Mouse (Mus musculus) C2C12 (cell line): Measurements from ENCODE around the gene Tmem204. TPM values are rescaled to one million over a fixed set of nuclear protein-coding genes. Genes with fewer than 3 reads are reported as not detected.

Experiments
- H3K27me3 ChIP-seq: one replicate; pipeline ENCODE4 v1.6.1; 2011; ENCODE audit not compliant: control insufficient read depth, insufficient read depth, insufficient read length
- H3K36me3 ChIP-seq: one replicate; pipeline ENCODE4 v1.6.1; 2011; ENCODE audit not compliant: control insufficient read depth, insufficient read depth
- H3K4me3 ChIP-seq: one replicate; pipeline ENCODE4 v1.5.1; 2011; ENCODE audit warnings: mild to moderate bottlenecking, control low read depth; ENCODE audit not compliant: poor library complexity, insufficient read depth, severe bottlenecking
- H3K79me2 ChIP-seq: one replicate; pipeline ENCODE4 v1.6.1; 2011; ENCODE audit not compliant: control insufficient read depth, insufficient read depth
- H3K79me3 ChIP-seq: one replicate; pipeline ENCODE4 v1.6.1; 2011; ENCODE audit warnings: low read depth, control low read depth
- H3ac ChIP-seq: one replicate; pipeline ENCODE3; 2011; ENCODE audit warnings: low read depth; ENCODE audit not compliant: control insufficient read depth, insufficient read length
- CEBPB ChIP-seq: IDR thresholded peaks from one replicate; pipeline ENCODE4 v1.6.1; 2011; ENCODE audit warnings: low read depth, mild to moderate bottlenecking, control low read depth, moderate library complexity
- CTCF ChIP-seq: IDR thresholded peaks from one replicate; pipeline ENCODE4 v1.5.1; 2011; ENCODE audit not compliant: control insufficient read depth, insufficient read depth, insufficient read length
- FOSL1 ChIP-seq: IDR thresholded peaks from one replicate; pipeline ENCODE4 v1.8.0; 2011; ENCODE audit warnings: mild to moderate bottlenecking, low read length; ENCODE audit not compliant: poor library complexity, insufficient read depth, severe bottlenecking
- MAX ChIP-seq: IDR thresholded peaks from one replicate; pipeline ENCODE4 v1.6.1; 2011; ENCODE audit warnings: mild to moderate bottlenecking, control low read depth
- MYOD1 ChIP-seq: IDR thresholded peaks from one replicate; pipeline ENCODE4 v1.6.1; 2011; ENCODE audit warnings: low read depth; ENCODE audit not compliant: control insufficient read depth, insufficient read length
- MYOG ChIP-seq: IDR thresholded peaks from one replicate; pipeline ENCODE4 v1.6.1; 2011; ENCODE audit not compliant: control insufficient read depth, insufficient read length; ENCODE audit errors: extremely low read depth
- USF1 ChIP-seq: IDR thresholded peaks from one replicate; pipeline ENCODE4 v1.6.1; 2011; ENCODE audit warnings: low read depth, mild to moderate bottlenecking, control low read depth, moderate library complexity
- polyA plus RNA-seq: library from polyadenylated mRNA; unstranded; fragments of >200 nt; fragmentation: generic; extraction: Trizol; gene quantifications from one replicate; pipeline ENCODE4 v1.2.1, GENCODE M21; 2012; ENCODE audit warnings: missing spikeins

The Tmem204 gene
- polyA plus RNA-seq, 1 experiment, result 0.37 TPM

DNA sequence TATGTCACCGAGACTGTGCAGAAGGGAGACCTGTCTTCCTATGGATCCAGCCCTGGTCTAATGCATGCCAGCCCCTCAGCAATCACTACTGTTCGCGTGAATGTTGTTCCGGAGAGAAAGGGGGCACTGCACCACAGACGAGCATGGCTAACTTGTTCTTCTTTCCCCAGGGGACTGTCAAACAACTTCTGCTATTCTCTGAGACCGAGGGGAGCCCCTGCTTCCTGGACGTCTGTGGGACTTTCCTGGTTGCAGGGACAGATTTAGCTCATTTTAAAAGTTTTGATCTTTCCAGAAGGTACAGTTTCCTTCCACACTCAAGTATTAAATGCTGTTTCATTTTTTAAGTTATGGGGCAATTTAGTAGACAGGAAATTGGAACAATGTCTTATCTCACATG lies 38.5 kb downstream of the Tmem204 start:
- H3K79me3 ChIP-seq, result no peaks in the 10 kb centered on the region
- no peaks in the 10 kb centered on the region for H3K27me3 ChIP-seq
- no peaks in the 10 kb centered on the region for H3K36me3 ChIP-seq
- no peaks in the 10 kb centered on the region for H3K79me2 ChIP-seq
- TF ChIP-seq MAX (no peak), MYOG (no peak), CEBPB (no peak), CTCF (no peak)
- H3ac ChIP-seq, result no peak overlapping the region
- H3K4me3 ChIP-seq, result no peak overlapping the region

GRCm38 (mm10) chr17:25036183-25036582 lies 47.2 kb downstream of the Tmem204 start:
- Histone ChIP-seq H3ac (no peak overlapping the region), H3K79me3 (no peaks in the 10 kb centered on the region), H3K4me3 (no peak overlapping the region), H3K36me3 (peaks cover 5% of the 10 kb centered on the region), H3K27me3 (no peaks in the 10 kb centered on the region), H3K79me2 (no peaks in the 10 kb centered on the region)
- TF ChIP-seq CTCF, result no peak
- no peak for TF ChIP-seq CEBPB
- TF ChIP-seq MAX, result no peak
- no peak for TF ChIP-seq MYOD1
- no peak for TF ChIP-seq MYOG
- TF ChIP-seq FOSL1, result no peak
- no peak for TF ChIP-seq USF1

DNA sequence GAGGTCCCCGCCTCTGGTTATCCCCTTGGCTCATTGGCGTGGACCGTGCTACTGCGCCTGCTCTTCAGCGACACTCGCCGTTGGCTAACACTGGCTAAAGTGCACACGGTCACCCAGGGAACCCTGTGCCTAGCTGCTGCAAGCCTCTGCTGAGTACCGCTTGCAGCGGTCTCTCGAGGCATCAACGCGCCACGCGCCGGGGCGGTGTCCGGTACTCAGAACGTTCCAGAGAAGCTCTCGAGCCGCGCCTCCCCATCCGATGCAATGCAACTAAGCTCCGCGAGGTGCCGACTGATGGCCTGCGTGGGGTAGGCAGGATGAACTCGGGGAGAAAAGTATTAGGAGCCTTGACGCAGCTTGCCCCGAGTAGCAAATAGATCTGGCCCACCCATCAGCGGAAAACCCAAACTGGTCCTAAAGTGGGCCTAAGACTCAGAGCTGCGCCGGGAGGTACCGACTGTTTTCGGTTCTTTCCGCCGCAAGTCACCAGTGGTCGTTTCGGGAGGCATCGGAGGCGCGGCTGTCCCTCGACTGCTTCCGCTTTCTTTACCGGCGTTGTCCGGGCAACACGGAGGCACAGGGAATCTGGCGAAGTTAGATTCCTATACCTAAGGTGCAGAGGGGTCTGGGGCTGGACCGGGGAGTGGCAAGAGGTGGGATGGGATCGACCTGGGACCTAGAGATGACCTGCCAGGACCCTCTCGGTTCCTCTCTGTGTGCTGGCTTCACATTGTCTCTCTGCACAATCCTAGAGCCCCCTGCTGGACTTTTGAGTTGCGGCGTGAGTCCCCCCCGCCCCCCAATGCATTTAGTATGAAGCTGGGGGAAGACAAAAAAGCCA lies 66.9 kb downstream of the Tmem204 start:
- peak overlapping the region; percentile 74 for H3K4me3 ChIP-seq
- H3K79me3 ChIP-seq, result peaks cover 34% of the 10 kb centered on the region
- peak overlapping the region; percentile 43 for H3ac ChIP-seq
- TF ChIP-seq FOSL1 (no peak), CEBPB (no peak), CTCF (no peak), MAX (peak; percentile 59), MYOD1 (no peak), MYOG (no peak), USF1 (no peak)
- peaks cover 13% of the 10 kb centered on the region for H3K36me3 ChIP-seq
- H3K27me3 ChIP-seq, result no peaks in the 10 kb centered on the region
- H3K79me2 ChIP-seq, result peaks cover 45% of the 10 kb centered on the region

DNA sequence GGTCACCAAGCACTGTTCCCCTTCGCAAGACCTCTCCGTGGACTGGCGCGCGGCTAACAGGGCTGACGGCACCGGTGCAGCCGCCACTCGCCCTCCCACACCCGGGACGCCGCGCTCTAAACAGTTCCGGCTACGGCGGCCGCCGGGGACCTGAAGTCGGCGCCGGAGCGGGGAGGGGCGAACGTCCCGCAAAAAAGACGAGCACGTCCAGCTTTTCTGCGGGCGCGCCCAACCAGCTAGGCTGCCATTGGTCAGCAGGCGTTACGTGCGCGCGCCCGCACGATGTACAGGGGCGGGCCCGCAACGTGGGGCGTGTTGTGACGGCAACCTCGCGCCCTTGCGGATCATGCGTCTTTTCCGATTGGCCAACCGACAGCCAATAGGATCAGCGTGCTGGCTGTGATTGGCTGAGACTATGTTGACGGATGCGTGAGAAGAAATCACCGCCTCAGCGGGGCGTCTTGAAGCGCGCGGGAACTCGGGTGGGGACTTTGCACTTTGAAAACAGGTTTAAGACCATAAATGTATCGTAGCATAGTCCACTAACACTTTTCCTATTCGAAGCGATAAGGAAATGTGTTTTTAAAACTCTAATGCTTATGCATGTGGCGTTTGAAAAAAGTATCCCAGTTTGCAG lies 67.6 kb downstream of the Tmem204 start, which contains the start of the genes Cramp1l and Ift140:
Cramp1l (minus strand) TSS at position 134 of the 637 bp plus-strand sequence.
Ift140 (plus strand) TSS at position 431 of the 637 bp plus-strand sequence.
- peaks cover 53% of the 10 kb centered on the region for H3K79me2 ChIP-seq
- TF ChIP-seq MYOG (no peak), MAX (peak; percentile 81), FOSL1 (no peak)
- peaks cover 20% of the 10 kb centered on the region for H3K36me3 ChIP-seq
- H3K79me3 ChIP-seq, result peaks cover 38% of the 10 kb centered on the region
- H3K4me3 ChIP-seq, result peak within 1 kb of the TSS; percentile 89
- no peaks in the 10 kb centered on the region for H3K27me3 ChIP-seq
- H3ac ChIP-seq, result peak within 1 kb of the TSS; percentile 67

DNA sequence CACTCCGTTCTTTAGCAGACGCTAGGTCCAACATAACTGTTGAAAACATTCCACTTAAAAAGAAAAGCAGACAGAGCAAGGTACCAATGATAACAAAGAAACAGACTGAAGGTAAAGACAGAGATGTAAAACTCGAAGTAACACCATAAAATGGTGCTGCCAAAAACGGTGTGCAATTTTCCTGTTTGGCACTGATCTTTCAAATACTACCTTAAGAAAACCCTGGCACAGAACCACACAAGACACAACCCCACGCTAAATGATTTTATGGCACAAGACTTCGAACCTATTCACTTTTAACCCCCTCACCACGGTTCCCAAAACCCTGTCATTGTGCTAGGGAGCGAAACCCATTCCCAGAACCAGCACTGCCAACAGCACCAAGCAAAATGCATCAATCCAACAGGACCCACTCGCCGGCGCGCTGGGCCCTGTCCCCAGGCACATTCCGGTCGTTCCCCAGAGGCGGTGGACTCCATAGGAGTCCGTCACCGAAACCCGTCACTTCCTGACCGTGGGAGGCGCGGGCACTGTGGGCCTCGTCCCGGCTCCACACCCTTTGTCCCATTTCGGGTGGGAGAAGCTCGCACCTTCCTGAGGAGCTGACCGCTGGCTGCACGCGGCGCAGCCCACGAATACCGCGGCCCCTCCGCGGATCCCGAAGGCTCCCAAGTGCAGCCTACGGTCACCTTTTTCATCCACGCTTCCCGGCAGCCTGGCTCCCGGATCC lies 68.4 kb downstream of the Tmem204 start:
- peak overlapping the region; percentile 89 for H3K4me3 ChIP-seq
- TF ChIP-seq CTCF, result no peak
- TF ChIP-seq USF1, result no peak
- no peak for TF ChIP-seq MYOD1
- H3K36me3 ChIP-seq, result peaks cover 28% of the 10 kb centered on the region

More for the DNA sequence above, 68.4 kb downstream of the Tmem204 start:
- Histone ChIP-seq H3K79me2 (peaks cover 60% of the 10 kb centered on the region), H3ac (peak overlapping the region; percentile 67), H3K79me3 (peaks cover 46% of the 10 kb centered on the region), H3K27me3 (no peaks in the 10 kb centered on the region)
